Mouse (Mus musculus): ENCODE results near the gene Tmtc1.

- no peak for TF ChIP-seq POLR2A (IDR thresholded peaks at IDR 0.05; ENCODE audit: insufficient read depth, low read length)
- TF ChIP-seq CTCF (IDR thresholded peaks at IDR 0.05; ENCODE audit: low read depth, low read length) = no peak
These were observed 239.1 kb downstream of the Tmtc1 start for GRCm38 (mm10) chr6:148205134-148205533.

Measured in ES-Bruce4 (cell line).